Mouse (Mus musculus): Measurements from ENCODE around the gene Lefty1.

DNA sequence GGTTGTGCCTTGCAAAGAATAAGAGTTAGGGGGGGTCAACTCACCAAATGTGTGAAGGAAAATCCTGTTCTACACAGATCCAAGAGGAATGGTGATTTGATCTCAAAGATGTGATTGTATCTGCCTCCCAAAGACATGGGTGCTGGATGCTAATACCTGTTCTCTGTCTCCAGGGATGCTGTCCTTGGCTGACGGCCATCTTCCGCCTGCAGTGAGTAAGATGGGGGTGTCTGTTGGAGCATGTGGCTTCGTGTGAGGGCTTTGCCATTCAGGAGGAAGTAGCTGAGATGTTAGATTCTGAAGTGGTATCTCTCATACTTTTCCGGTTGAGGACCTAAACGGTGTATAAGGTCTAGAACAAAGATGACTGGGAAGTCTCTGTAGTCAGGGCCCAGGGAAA lies 18.0 kb downstream of the Lefty1 start:
- TF ChIP-seq CTCF (conservative IDR thresholded peaks at IDR 0.05; ENCODE audit: insufficient read depth, insufficient read length, low read depth, low read length) (no peak), POLR2A (IDR thresholded peaks at IDR 0.05; ENCODE audit: low read depth, low read length) (no peak)

Data from kidney, adult 2 months (tissue).